Mouse (Mus musculus): Measurements from ENCODE around the gene Pik3r6. TPM values are rescaled to one million over a fixed set of nuclear protein-coding genes. Genes with fewer than 3 reads are reported as not detected.

Gene Pik3r6
- 1 to 10 TPM; 1.6 to 2.6 TPM for total RNA-seq (2021)
- 3.9 and 5.3 TPM in 2 replicates for polyA plus RNA-seq (2012; rRNA removed)
- long read RNA-seq, partial matches to known transcripts = 2 of 3 reads
- long read RNA-seq, other reads (novel, unspliced or antisense) = 0 of 3 reads

DNA sequence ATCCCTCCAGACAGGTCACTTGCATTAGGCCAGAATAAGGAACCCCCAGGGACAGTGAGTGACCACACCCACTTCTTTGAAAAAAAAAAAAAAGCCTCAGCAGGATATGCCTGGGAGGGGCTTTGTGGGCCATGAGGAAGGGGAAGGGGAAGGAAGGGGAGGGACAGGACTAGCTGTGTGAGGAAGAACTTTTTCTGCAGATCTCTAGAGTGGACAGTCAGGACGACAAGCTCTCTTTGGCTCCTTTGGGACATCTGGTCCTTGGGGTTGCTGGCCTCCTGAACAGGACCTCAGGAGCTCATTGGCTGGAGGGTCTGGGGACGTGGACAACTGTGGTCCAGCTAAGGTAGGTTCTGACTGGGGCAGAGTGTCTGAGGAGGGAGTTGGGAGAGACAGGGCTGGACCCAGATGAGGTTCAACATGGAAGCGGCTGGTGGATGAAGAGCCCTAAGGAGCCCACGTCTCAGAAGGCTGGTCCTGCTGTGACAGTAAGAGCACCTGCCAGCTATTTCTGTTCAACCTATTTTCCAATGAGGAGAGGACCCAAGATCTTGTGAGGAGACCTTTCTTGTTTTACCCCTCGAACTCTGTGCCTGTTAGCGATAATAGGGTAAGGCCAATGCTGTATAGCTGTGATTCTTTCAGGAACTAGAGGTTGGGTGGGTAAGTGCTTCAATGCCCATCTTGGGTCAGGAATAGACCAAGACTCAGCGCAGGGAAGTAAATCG is at the start of gene Pik3r6:
Gene Pik3r6, plus strand, starts transcription at position 118 of the 728 bp plus-strand sequence.
- DNase-seq = peak; percentile 27

DNA sequence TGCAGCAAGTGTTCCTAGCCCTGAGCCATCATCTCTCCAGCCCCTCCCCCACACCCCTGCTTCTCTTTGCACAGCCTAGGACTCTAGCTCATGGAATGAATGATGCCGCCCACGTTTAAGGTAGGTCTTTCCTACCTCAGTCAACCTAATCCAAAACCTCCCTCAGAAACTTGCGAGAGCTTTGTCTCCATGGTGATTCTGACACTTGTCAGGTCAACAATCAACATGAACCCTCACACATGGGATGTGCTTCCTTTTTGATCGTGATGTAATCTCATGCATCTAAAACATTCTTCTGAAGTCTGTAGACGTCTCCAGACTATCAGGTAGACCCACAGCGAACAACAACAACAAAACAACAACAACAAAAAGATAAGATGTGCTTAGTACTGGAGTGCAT is 49.5 kb upstream of the Pik3r6 start:
- DNase-seq = no peak

DNA sequence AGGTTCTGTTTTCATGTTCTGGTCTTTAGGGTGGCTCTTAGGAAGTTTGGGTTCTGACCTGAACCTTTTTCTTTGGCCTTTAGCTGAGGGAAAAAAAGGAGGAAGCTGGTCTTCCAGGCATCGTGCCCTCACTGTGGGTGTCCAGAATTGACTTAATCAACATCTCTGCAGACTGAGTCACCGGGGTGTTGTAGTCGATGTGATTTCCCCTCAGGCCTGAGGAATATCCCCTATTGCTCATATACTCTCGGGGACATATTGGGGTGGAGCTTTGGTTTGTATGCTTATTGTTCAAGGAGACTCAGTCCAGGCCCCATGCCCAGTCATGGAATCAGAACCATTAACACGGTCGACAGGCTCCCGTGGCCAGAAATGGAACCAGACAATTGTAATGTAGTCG is 44.7 kb upstream of the Pik3r6 start:
- no peak for DNase-seq

DNA sequence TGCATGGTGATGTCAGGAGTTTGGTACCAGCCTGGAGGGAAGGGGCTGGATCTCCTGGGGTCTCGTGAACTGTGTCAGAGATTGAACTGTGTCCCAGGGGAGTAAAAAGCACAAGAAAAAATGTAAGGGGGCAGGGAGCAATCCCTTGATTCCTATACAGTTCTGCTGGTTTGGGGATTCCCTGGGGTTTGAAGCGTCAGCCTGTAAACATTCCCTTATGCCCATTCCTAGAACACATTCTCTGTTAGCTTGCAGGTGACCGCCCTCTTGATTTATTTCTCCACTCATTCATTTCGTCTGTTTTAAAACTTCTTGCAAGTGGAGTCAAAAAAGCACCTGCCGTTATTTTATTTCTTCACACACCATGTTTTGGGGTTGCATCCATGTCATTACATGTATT is 43.8 kb upstream of the Pik3r6 start:
- no peak for DNase-seq

DNA sequence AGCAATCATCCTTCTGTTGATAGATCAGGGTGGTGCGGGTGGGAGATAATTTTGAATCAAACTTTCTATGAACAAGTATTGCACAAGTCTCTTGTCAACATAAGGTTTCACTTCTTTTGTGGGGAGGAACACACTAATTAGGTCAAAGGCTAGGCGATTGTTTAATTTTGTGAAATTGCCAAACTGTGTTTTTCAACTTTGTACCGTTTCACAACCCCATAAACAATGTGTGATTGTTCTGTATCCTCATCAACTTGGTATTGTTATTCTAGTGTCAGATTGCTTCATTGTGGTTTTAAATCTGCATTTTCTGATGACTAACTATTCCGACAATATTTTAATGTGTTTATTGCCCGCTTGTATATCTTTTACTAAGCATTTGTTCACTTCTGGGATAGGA is 43.3 kb upstream of the Pik3r6 start:
- DNase-seq = no peak

DNA sequence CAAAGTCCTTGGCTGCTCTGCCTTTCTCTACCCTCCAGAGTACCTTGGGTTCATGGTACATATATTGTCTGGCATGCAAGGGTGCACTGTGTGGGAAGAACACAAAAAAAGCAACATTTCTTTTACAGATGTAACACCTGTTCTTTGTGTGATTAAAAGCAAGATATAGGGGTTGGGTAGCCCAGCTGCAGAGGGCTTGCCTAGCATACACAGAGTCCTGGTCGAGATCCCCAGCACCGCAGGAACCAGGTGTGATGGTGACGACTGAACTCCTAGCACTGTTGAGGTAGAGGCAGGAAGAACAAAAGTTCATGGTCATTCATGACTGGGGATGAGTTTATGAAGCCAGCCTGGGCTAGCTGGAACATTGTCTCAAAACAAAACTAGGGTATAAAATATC is 40.1 kb upstream of the Pik3r6 start:
- no peak for DNase-seq

DNA sequence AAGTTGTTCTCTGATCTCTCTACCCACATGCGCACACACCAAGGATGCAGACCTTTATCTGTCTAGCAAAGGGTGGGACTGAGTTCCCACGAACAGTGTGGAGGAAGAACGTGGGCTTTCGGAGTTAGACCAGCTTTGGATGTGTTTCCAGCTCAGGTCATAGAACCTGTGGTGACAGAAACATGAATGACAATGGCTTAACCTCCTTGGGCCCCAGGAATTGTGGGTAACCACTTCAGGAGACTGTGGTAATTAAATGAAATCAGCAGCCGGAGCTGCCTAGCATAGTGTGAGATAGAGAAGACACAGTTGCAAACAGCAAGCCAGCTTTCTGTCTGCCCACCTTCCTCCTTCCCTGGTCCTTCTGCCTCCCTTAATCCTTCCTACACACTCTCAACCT is 38.6 kb upstream of the Pik3r6 start:
- no peak for DNase-seq

DNA sequence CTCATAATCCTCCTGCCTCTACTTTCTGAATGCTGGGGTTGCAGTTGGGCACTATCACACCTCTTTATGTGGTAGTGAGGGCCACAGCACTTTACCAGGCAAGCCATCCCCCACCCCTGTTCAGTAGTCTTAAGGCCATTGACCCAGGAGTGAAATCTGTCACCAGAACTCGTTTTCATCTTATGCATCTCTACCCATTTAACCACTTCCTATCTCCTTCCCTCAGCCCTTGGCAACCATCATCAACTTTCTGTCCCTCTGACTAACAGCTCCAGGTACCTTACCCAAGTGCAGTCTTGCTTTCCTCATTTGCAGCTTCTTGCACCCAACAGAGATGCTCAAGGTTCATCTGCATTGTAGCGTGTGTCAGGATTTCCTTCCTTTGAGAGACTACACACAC is 37.7 kb upstream of the Pik3r6 start:
- DNase-seq = no peak

DNA sequence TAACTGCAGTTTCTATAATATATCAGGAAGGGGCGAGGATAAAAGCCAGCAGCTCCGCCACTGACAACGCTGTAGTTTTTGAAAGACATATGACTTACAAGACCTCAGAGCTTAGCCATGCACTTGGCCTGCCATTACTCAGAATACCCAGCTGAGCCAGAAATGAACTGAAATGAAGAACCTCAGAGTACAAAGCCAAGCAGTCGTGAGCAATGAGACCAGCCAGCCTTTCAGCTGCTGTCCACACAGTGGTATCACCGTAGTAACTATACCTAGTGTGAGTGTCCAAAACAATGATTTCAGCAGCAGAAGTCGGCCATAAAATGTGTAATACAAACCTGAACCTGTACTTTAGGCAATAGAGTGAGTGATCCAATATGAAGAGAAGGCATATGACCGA is 35.4 kb upstream of the Pik3r6 start:
- DNase-seq = no peak

DNA sequence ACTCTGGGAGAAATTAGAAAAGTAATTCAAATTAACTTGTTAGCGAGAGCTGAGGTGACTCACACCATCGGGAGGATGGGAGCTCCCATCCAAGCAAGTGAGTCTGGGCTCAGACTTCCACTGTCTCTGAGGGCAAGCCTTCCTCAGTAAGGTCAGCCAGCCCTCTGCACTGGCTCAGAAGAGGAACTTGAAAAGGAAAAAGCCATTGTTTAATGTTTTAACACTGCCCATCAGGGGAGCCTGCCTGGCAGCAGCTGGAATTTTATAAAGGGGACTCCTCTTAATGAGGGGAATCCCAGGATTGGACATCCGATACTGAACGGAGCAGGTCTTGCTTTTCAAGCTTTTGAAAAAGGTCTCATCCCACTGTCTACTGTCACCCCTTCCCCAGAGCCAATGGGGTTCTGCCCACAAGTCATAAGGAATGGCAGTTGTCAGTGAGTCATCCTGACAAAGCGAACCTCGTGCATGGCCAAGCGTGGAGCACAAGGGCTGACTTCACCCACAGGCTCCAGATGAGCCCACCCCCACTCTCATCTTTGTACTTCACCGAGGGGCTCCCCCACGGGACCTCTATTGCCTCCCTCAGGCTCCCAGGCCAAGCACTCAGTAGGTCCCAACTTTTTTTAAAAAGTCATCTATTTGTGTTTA is 34.7 kb upstream of the Pik3r6 start:
- DNase-seq = peak; percentile 37

DNA sequence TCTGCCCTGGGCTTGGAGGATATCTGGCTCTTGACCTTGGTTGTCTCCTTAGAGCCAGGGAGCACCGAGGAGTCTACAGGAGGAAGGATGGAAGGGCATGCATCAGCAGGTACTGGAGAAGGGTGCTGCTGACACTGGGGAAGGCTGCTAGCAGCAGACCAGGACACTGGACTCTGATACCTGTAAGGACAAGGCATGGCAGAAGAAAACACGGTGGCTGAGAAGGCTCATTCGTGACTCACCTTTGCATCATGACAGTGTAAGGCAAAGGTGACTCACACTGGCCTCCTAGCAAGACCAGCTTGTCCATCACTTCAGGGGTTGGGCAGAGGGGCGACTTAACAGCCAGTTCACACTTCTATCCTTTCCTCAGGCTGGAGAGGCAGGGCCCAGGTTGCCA is 33.9 kb upstream of the Pik3r6 start:
- peak; percentile 41 for DNase-seq

DNA sequence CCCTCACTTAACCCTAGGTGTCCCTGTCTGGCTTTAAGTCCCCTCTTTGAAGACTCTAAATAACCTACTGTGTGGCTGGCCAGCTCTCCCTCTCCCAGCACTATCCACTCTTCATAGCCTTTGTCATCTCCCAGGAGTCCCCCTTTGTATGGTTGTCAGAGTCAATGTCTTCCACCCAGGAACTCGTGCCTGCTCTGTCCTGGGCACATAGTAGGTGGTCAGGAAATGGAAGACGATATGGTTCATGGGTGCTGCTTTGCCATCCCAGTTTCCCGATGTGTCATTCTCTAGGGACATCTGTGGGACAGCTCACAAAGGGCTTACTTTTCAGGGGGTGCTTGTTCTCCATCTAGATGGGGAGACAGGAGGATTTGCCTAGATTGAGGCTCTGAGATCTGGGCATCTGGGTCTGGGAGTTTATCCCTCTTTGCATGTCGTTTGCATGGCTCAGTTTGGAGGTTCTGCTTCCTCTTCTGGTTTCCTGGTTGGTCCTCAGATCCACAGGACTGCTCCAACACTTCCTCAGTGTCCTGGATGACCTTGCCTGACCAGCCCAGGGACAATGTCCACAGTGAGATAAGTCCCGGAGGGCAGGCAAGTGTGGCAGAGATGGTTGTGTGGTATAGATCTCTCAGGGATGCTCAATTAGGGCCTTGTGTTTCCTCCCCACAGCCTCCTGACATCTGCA is 30.5 kb upstream of the Pik3r6 start:
- DNase-seq = no peak

DNA sequence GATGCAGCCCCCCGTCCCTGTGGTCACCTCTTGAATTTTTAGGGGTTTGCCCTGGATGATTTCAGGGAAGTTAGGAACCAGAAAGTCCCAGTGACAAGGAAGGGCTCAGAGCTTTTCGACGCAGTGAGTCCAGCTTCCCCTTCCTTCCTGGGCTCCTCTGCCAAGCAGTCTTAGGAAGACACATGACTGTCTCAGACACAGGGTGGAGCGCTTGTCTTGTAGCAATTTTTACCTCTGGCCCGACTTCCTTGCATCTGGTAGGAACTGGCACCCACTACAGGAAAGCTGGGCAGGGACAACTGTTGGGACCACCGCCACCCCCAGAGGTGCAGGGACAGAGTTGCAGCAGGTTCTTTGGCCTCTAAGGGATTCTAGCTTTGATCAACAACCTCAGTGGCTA is 28.2 kb upstream of the Pik3r6 start:
- DNase-seq = no peak

DNA sequence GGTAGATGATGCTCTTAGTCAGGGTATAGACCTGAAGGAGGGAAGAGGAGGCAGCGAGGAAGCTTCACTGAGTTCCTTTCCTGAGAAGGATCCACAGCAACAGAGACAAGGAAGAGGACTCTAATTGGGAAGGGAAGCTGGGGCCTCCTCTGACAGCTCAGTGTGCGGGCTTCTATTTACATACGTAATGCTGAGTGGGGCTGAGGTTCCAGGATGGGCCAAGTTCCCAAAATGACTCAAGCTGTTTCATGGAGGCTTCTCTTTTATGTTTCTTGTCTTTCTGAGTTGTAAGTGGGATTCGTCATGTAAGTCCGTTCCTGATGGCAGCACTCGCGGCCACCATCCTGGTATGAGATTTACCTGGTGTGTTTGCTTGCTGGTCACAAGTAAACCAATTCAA is 27.1 kb upstream of the Pik3r6 start:
- no peak for DNase-seq

DNA sequence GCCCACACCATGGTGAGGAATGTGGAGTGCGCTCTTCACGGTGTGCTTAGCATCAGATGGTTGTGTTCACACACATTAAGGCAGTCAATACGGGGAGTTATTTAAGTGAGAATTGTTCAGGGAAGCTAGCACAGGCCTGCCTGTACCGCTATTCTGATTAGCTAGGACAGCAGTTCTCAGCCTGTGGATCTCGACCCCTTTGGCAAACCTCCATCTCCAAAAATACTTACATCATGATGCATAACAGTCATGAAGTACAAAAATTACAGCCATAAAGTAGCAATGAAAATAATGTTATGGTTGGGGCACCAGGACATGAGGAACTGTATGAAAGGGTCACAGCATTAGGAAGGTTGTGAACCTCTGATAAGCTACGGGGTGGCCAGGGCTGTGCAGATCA is 25.2 kb upstream of the Pik3r6 start:
- DNase-seq = no peak

DNA sequence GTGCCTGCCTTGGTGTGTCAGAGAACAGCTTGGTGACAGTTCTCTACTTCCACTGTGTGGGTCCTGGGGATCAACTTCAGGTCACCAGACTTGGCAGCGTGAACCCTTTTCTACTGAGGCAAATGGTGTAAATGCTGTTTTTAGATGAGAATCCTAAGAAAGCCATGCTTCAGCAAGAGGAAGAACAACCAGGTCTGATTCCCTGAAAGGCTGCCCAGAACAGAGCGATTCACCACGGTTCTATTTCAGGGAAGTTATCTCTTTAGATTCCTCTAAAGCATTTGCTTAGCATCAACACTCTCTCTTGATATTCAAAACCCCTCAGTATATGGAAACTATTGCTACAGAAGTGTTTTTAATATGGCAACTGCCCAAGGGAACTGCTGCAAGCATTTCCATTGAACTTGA is 24.2 kb upstream of the Pik3r6 start:
- DNase-seq = no peak

DNA sequence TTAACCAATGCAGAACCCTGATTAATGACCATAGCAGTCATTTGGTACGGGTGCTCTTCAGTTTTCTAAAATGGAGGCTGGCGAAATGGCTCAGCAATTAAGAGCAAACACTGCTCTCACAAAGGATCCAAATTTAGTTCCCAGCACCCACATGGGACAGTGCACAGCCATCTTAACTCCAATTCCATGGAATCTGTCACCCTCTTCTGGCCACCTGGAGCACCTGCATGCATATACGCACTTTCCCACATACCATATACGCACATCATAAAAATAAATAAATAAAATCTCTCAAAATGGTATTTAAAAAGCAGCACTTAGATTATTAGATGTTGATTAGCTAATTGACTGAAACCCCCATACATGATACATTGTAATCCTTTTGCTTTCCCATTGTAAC is 22.2 kb upstream of the Pik3r6 start:
- no peak for DNase-seq

DNA sequence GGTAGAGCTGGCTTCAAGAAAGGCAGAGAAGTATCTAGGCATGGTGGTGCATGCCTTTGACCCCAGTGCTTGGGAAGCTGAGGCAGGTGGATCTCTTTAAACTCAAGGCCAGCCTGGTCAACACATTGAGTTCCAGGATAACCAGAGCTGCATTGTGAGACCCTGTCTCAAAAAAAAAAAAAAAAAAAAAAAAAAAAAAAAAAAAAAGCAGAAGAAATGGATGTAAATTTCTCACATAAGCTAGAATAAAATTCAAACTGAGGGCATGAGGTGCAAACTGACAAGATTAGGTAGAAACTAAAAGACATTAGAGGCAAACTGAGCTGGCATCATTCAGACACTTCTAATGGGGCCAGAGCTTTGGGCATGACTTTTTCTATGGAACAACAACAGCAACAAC is 20.8 kb upstream of the Pik3r6 start:
- no peak for DNase-seq

DNA sequence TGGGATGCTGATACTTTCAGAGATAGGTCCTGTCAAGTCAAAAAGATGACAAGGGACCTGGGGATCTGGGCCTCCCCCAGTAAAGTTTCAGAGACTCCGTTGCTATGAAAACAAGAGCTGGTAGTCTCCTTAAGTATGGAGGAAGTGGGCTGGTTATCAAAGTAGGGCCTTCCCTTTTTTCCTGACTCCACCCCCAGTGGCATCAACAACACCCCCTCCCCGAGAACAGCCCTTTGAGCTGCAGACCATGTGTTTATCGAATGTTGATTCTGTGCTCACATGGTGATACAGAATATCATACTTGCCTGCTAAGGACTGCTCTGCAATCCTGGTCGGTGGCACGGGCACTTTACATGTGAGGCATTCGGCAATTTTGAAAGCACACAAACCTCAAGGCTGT is 19.6 kb upstream of the Pik3r6 start:
- DNase-seq = no peak

DNA sequence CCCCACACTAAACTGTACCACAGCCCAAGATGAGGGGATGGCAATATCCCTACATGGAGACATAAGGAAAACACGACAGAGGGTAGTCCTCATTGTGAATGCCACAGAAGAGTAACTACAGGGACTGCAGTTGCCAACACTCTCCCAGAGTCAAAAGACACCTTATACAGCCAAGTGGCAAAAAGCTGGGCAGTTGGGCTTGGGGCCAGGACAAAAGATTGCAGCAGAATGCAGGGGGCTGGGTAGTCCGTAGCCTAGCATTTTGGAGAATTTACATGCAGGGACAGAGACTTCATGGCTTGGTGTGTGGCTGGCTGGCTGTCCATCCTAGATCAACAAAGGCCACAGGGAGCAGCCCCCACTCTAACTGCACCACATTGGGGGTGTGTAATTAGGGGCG is 18.4 kb upstream of the Pik3r6 start:
- DNase-seq = no peak

DNA sequence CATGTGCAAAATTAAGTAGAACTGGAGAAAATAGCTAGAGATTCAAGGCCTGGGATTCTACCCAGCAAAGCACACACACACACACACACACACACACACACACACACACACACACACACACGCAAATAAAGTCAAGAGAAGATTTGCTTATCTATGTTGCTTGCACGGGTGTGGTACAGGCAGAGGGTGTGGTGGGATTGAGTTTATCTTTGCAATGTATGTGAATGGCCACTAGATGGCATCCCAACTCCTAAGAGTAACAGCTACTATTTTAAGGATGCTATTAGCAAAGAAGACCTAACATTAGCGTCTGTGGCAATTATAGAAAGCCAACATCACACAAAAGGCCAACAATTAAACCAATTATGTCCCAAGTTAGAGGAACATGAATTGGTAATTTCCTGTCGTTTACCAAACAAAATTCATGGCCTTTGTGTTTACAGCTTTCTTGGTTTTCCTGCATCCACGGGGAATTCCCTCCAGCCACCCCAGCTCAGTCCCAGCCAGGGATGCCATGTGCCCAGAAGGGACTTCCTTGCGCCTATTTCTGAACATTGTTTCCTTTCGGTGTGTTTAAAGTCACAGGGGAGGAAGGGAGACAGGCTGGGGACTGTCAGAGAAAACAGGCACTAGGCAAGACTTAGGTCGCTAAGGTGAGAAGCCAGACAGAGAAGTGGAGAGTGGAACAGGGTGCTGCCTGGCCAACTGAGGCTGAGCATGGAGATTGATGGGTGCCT is 17.4 kb upstream of the Pik3r6 start:
- DNase-seq = peak; percentile 18

DNA sequence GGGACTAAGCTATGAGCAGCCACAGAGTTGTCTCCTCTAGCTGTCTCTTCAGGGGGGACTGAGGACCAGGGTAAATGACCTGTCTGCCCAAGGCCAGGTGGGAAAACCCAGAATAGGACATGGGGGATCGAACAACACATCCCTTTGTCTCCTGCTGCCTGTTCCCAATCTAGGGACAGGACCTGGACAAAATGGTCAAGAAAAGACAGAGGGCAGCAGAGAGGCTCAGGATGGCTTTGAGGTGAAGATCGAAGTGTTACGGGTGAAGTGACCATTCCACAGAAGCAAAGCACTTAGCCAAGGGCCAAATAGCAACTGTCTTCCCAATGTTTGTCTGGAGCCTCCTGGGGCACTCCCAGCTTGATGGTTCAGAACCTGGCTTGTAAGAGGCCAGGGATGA is 16.7 kb upstream of the Pik3r6 start:
- DNase-seq = no peak

DNA sequence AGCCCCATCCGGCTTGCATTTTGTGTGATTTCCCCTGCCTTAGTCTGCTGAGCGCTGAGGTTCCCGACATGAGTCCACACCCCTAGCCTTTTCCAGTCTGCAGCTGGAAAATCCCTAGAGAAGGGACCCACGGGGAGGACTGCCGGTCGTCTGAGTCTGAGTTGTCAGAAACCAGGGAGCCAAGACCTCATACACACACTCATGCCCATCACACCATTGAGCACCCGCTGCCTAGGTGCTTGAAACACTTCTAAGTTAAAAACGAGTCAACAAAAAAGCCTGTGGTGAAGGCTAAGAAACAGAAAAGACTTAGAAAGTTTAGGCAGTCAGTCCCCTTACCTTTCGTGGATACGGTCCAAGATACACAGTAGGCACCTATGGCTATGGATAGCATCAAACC is 15.1 kb upstream of the Pik3r6 start:
- DNase-seq = no peak
